Mouse (Mus musculus) bone marrow, adult 2 months (tissue): ENCODE results near the gene Nfkb1. TPM values are rescaled to one million over a fixed set of nuclear protein-coding genes. Genes with fewer than 3 reads are reported as not detected.

Experiments used
- H3K27ac ChIP-seq: fragments of 200-500 bp; 2 replicates; pipeline ENCODE4 v1.5.1; 2012; ENCODE audit warnings: low read depth, mild to moderate bottlenecking, control low read depth, inconsistent platforms, low read length; ENCODE audit not compliant: control insufficient read depth, poor library complexity, insufficient read depth
- H3K4me1 ChIP-seq: fragments of 200-500 bp; 2 replicates; pipeline ENCODE4 v1.6.1; 2011; ENCODE audit warnings: low read length; ENCODE audit not compliant: control insufficient read depth, insufficient read depth
- H3K4me3 ChIP-seq: fragments of 200-500 bp; replicated peaks from 2 replicates; pipeline ENCODE3; 2011; ENCODE audit warnings: mild to moderate bottlenecking, low read depth, low read length, control low read depth; ENCODE audit not compliant: control insufficient read depth
- CTCF ChIP-seq: fragments of 200-500 bp; IDR thresholded peaks from 2 replicates; pipeline ENCODE4 v1.5.1; 2011; ENCODE audit warnings: low read length, control low read depth; ENCODE audit not compliant: control insufficient read depth, insufficient read depth
- POLR2A ChIP-seq: fragments of 200-500 bp; IDR thresholded peaks from 2 replicates; pipeline ENCODE4 v1.6.1; 2011; ENCODE audit warnings: low read depth, mild to moderate bottlenecking, control low read depth, low read length, borderline replicate concordance; ENCODE audit not compliant: control insufficient read depth
- WGBS: fragments of 180-500 bp; shearing (Covaris S2); methylation state at CpG from one replicate; pipeline ENCODE4 v1.1.7; 2018; 5-methylcytosine and 5-hydroxymethylcytosine counted together
- polyA plus RNA-seq: library from polyadenylated mRNA; stranded (reverse); fragments of >200 nt; gene quantifications from 2 replicates; pipeline ENCODE4 v1.2.4, GENCODE M21; 2011; ENCODE audit warnings: low replicate concordance; ENCODE audit not compliant: missing spikeins, insufficient read depth, insufficient read length

Gene Nfkb1
- polyA plus RNA-seq, 1 experiment: 34.6 TPM

DNA sequence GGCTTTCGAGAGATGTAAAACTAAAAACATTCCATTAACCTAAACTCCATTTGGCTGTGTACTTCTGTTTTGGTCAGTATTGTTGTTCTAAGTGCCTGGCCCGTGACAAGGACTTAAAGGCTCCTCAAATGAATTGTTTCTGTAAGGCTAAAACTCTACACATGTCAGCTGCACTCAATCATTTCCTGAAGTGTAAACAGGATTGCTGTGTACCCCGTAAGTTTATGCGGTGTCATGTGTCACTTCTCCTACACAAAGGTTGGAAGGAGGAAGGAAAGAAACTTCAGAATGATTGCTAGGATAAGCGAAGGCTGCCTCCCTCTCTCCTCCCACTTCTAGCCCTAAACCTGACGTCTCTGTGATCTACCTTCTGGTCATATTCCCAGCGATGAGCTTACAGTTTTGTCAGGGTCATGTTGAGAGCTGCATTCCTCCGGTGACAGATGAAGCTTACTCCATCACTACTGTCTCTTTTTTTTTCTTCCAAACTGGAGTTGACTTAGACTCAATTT, 10.0 kb downstream of the Nfkb1 start:
- no peak for TF ChIP-seq CTCF
- TF ChIP-seq POLR2A: no peak
- H3K4me1 ChIP-seq: peaks cover under 1% of the 10 kb centered on the region
- H3K27ac ChIP-seq: no peak overlapping the region
- no peak overlapping the region for H3K4me3 ChIP-seq
- 22% methylated on average over 8 of the region's 8 CpGs for WGBS

- no peak for TF ChIP-seq CTCF
- no peak for TF ChIP-seq POLR2A
- WGBS: 85% methylated on average over 6 of the region's 6 CpGs
- Histone ChIP-seq H3K4me3 (no peak overlapping the region), H3K4me1 (no peaks in the 10 kb centered on the region; the same call in 1 of the 2 replicates), H3K27ac (no peak overlapping the region)
Observed at GRCm38 (mm10) chr3:135680213-135680843, 11.0 kb downstream of the Nfkb1 start.

DNA sequence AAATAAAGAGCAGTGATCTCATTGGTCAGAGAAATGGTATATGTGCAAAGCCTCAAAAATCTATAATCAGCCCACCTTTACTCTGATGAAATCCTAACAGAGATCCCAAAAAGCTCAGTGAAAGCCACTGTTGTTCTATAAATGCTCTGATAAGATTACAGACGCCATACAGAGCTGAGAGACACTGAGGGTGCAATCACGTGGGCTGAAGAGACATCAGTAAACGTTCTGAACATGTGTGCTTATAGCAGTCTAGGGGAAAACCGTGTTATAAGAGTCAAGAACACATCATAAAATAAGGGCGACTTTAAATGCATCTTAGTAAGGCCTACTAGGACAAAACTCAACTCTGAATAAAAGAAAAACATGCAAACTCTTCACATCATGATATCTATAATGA, 14.3 kb downstream of the Nfkb1 start:
- TF ChIP-seq POLR2A (no peak), CTCF (no peak)
- Histone ChIP-seq H3K4me1 (peaks cover 2% of the 10 kb centered on the region; the same call in 1 of the 2 replicates), H3K27ac (no peak overlapping the region), H3K4me3 (no peak overlapping the region)
- 58% methylated on average over 5 of the region's 5 CpGs for WGBS

DNA sequence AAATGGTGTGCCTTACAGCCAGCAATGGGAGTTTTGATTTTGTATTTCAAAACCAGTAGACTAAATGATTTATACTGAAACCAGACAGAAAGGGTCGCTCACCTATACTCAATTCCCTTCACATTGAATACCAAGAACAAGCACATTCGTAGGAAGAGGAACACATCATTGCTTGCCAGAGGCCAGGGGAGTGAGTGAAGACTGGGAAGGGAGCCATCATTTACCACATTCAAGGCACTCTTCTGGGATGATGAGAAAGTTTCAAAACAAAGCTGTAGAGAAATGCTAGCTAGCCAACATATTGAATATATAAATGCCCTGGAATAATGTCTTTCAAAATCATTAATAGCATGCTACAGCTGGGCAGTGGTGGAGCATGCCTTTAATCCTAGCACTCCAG, 15.0 kb downstream of the Nfkb1 start:
- H3K27ac ChIP-seq: no peak overlapping the region
- no peak overlapping the region for H3K4me3 ChIP-seq
- H3K4me1 ChIP-seq: peaks cover 2% of the 10 kb centered on the region; the same call in 1 of the 2 replicates
- TF ChIP-seq CTCF (no peak), POLR2A (no peak)
- WGBS: 51% methylated on average over 2 of the region's 2 CpGs

DNA sequence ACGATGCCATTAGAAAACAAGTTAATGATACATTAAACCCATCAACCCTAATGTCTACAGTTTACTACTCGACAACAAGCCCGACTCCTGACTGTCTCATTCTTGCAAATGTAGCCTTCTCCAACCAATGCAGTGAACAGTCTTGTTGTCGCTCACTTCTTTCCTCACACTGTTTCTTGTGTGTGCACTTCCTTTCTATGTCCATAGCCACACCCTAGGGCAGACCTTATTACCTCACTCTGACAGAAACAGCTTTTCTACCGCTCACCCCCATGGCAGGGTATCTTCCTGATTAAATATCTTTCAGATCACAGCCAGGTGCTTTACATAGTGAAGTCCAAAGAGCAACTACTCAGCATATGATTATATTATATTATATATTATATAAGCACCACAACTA, 15.9 kb downstream of the Nfkb1 start:
- TF ChIP-seq POLR2A: no peak
- TF ChIP-seq CTCF: no peak
- WGBS: 62% methylated on average over 5 of the region's 5 CpGs
- Histone ChIP-seq H3K4me1 (peaks cover 2% of the 10 kb centered on the region; the same call in 1 of the 2 replicates), H3K4me3 (no peak overlapping the region), H3K27ac (no peak overlapping the region)

DNA sequence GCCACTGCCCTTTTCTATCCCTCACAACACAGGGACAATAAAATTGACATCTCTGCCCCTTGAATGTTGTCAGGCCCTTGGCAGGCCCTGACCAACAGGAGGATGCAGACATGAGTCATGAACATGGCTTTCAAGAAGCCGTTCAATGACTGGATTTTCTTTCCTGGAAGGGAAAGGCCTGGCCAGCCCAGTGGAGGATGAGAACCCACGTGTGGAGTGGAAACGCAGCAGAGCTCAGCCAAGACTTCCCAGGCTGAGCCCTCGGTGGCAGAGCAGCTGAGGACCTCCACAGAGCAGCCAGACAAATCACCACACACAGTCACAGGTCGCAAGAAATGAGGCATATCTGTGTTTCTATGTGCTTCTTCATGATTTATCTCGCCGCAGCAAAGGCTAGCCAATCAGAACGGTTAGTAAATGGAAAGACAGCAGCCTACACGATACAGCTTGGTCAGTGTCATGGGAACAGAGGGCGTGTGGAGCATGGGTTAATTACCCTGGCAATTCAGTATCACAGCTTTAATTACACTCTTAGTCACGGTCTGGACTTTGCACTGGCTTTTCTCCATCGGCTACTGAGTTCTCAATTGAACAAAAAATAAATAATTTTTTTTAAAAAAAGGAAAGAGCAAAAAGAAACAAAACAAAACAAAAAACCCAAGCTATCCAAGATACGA, 16.5 kb downstream of the Nfkb1 start:
- 76% methylated on average over 13 of the region's 13 CpGs for WGBS
- H3K27ac ChIP-seq: no peak overlapping the region
- H3K4me1 ChIP-seq: peaks cover 2% of the 10 kb centered on the region; the same call in 1 of the 2 replicates
- TF ChIP-seq CTCF (no peak), POLR2A (no peak)
- no peak overlapping the region for H3K4me3 ChIP-seq

DNA sequence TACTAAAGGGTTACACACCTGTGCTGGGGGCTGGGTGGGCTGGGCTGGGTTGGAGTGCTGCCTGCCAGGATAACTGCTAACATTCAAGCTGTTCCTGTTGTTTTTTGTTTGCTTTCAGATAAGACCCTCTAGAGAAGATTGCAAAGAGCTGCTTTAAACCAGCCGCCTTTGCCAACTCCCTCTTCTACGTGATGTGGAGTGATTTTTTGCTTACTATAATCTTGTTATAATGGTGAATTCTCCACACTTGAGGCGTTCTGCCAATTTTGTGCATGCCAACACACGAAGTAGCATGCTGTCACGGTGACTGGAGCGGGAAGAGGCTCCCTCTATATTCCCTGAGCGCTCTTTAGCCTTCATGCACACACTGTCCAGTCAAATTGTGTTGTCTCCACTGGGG, 17.7 kb downstream of the Nfkb1 start:
- 64% methylated on average over 7 of the region's 7 CpGs for WGBS
- Histone ChIP-seq H3K4me1 (peaks cover 2% of the 10 kb centered on the region; the same call in 1 of the 2 replicates), H3K27ac (no peak overlapping the region), H3K4me3 (no peak overlapping the region)
- TF ChIP-seq CTCF (no peak), POLR2A (no peak)

- WGBS: 90% methylated on average over 4 of the region's 4 CpGs
- Histone ChIP-seq H3K4me3 (no peak overlapping the region), H3K27ac (no peak overlapping the region), H3K4me1 (peaks cover 2% of the 10 kb centered on the region; the same call in 1 of the 2 replicates)
- no peak for TF ChIP-seq POLR2A
- no peak for TF ChIP-seq CTCF
Observed at GRCm38 (mm10) chr3:135673041-135673440, 18.3 kb downstream of the Nfkb1 start.
